Mouse (Mus musculus) liver, embryonic 15.5 days (tissue): ENCODE measurements around the gene Grhl3. TPM values are rescaled to one million over a fixed set of nuclear protein-coding genes. Genes with fewer than 3 reads are reported as not detected.

ENCODE experiments used
- ATAC-seq: fragments of 200-750 bp; cut with Nextera tagmentation; 2 replicates; pipeline ENCODE4 v1.8.0; 2017; ENCODE audit warnings: moderate number of reproducible peaks, mild to moderate bottlenecking, moderate library complexity; ENCODE audit not compliant: insufficient read depth
- H3K27ac ChIP-seq: fragments of 300-500 bp; sonication (generic); replicated peaks from 2 replicates; pipeline ENCODE4 v1.5.1; 2015; ENCODE audit warnings: mild to moderate bottlenecking, inconsistent platforms
- H3K27me3 ChIP-seq: fragments of 300-500 bp; sonication (generic); 2 replicates; pipeline ENCODE4 v1.6.1; 2015; ENCODE audit warnings: mild to moderate bottlenecking, inconsistent platforms
- H3K36me3 ChIP-seq: fragments of 300-500 bp; sonication (generic); replicated peaks from 2 replicates; pipeline ENCODE4 v1.6.1; 2015; ENCODE audit warnings: moderate library complexity, mild to moderate bottlenecking, inconsistent platforms
- H3K4me1 ChIP-seq: fragments of 300-500 bp; sonication (generic); replicated peaks from 2 replicates; pipeline ENCODE4 v1.6.1; 2015; ENCODE audit warnings: inconsistent platforms
- H3K4me2 ChIP-seq: fragments of 300-500 bp; sonication (generic); 2 replicates; pipeline ENCODE4 v1.6.1; 2015; ENCODE audit warnings: moderate library complexity, mild to moderate bottlenecking, inconsistent platforms
- H3K4me3 ChIP-seq: fragments of 300-500 bp; sonication (generic); replicated peaks from 2 replicates; pipeline ENCODE4 v1.5.1; 2015; ENCODE audit warnings: mild to moderate bottlenecking, inconsistent platforms
- H3K9ac ChIP-seq: fragments of 300-500 bp; sonication (generic); 2 replicates; pipeline ENCODE4 v1.6.1; 2015; ENCODE audit warnings: moderate library complexity, mild to moderate bottlenecking, inconsistent platforms
- H3K9me3 ChIP-seq: fragments of 300-500 bp; sonication (generic); replicated peaks from 2 replicates; pipeline ENCODE4 v1.6.1; 2016; ENCODE audit warnings: inconsistent platforms
- WGBS: fragments of 180-500 bp; shearing (Covaris S2); methylation state at CpG from one replicate; pipeline ENCODE4 v1.1.7; 2015; ENCODE audit warnings: mixed read lengths; ENCODE audit not compliant: insufficient replicate concordance; 5-methylcytosine and 5-hydroxymethylcytosine counted together
- microRNA-seq: library from miRNA; unstranded; fragments of <30 nt; microRNA quantifications from one replicate; pipeline ENCODE4, GENCODE M21; 2016
- polyA plus RNA-seq: library from polyadenylated mRNA; unstranded; fragments of >200 nt; fragmentation: Nextera tagmentation; extraction: Ambion mirVana; gene quantifications from 2 replicates; pipeline ENCODE4 v1.2.1, GENCODE M21; 2015

Gene Grhl3
- polyA plus RNA-seq, 1 experiment from 2014 or later = 0.46 TPM

GRCm38 (mm10) chr4:135493271-135493670 lies 80.2 kb downstream of the Grhl3 start:
- Histone ChIP-seq H3K36me3 (peaks cover 17% of the 10 kb centered on the region), H3K4me3 (peak overlapping the region; percentile 76), H3K4me2 (peak overlapping the region; percentile 91), H3K27ac (peak overlapping the region; percentile 69), H3K9ac (peak overlapping the region; percentile 67), H3K4me1 (peaks cover 28% of the 10 kb centered on the region), H3K9me3 (no peaks in the 10 kb centered on the region), H3K27me3 (no peaks in the 10 kb centered on the region)
- WGBS = 28% methylated on average over 4 of the region's 4 CpGs
- no peak for ATAC-seq

Small RNAs within 50 kb of the gene (microRNA-seq; reads per million reads assigned to microRNA genes)
- gene Gm25317 = not detected

Other genes starting within 250 kb of the Grhl3 start
- gene Srrm1, start 220.3 kb downstream of the Grhl3 start, polyA plus RNA-seq = 86.1 and 108 TPM in 2 replicates
- 0.12 TPM in 1 of 2 replicates, not detected in the other for gene Ncmap, start 175.4 kb downstream of the Grhl3 start, polyA plus RNA-seq
- gene Rcan3, start 139.8 kb downstream of the Grhl3 start, polyA plus RNA-seq = 3.1 and 3.4 TPM in 2 replicates
- gene Stpg1, start 78.8 kb downstream of the Grhl3 start, polyA plus RNA-seq = not detected in 2 replicates
- gene Nipal3, start 78.6 kb downstream of the Grhl3 start, polyA plus RNA-seq = 3.1 and 3.9 TPM in 2 replicates
- 0.18 and 0.30 TPM in 2 replicates for gene Ifnlr1, start 112.7 kb upstream of the Grhl3 start, polyA plus RNA-seq
- 0.55 and 0.56 TPM in 2 replicates for gene Il22ra1, start 154.5 kb upstream of the Grhl3 start, polyA plus RNA-seq
- 0.36 and 0.63 TPM in 2 replicates for gene Myom3, start 186.1 kb upstream of the Grhl3 start, polyA plus RNA-seq